Mouse (Mus musculus) spleen, adult 12 weeks (tissue): ENCODE data around the gene Galm.

Source experiments
- DNase-seq: peaks from one replicate; pipeline ENCODE4 v3.0.0; 2022; ENCODE audit warnings: low spot score

The Galm gene

GRCm38 (mm10) chr17:80127331-80128251, at the start of gene Galm:
Gene Galm, plus strand, starts transcription at chr17:80127471.
- no peak for DNase-seq

- DNase-seq, result no peak
Measured at GRCm38 (mm10) chr17:80078726-80079125, 48.5 kb upstream of the Galm start.

- no peak for DNase-seq
Measured at GRCm38 (mm10) chr17:80083223-80083622, 44.0 kb upstream of the Galm start.

- DNase-seq, result no peak
Measured at GRCm38 (mm10) chr17:80084424-80084823, 42.8 kb upstream of the Galm start.

GRCm38 (mm10) chr17:80086591-80086990, 40.7 kb upstream of the Galm start:
- no peak for DNase-seq

- DNase-seq, result no peak
Measured at GRCm38 (mm10) chr17:80088168-80088567, 39.1 kb upstream of the Galm start.

- DNase-seq, result no peak
Measured at GRCm38 (mm10) chr17:80090551-80090950, 36.7 kb upstream of the Galm start.

- no peak for DNase-seq
Measured at GRCm38 (mm10) chr17:80091879-80092549, 35.3 kb upstream of the Galm start.

GRCm38 (mm10) chr17:80095254-80095899, 31.9 kb upstream of the Galm start:
- DNase-seq, result no peak

GRCm38 (mm10) chr17:80096043-80096719, 31.1 kb upstream of the Galm start:
- no peak for DNase-seq

GRCm38 (mm10) chr17:80096720-80097114, 30.6 kb upstream of the Galm start:
- DNase-seq, result no peak

- no peak for DNase-seq
Measured at GRCm38 (mm10) chr17:80097221-80097620, 30.1 kb upstream of the Galm start.

GRCm38 (mm10) chr17:80099823-80100222, 27.4 kb upstream of the Galm start:
- DNase-seq, result no peak

- DNase-seq, result no peak
Measured at GRCm38 (mm10) chr17:80105348-80105978, 21.8 kb upstream of the Galm start.

GRCm38 (mm10) chr17:80112665-80113305, 14.5 kb upstream of the Galm start:
- DNase-seq, result no peak

- DNase-seq, result no peak
Measured at GRCm38 (mm10) chr17:80113468-80113867, 13.8 kb upstream of the Galm start.

GRCm38 (mm10) chr17:80120396-80120795, 6.9 kb upstream of the Galm start:
- no peak for DNase-seq

- no peak for DNase-seq
Measured at GRCm38 (mm10) chr17:80121833-80122232, 5.4 kb upstream of the Galm start.

- no peak for DNase-seq
Measured at GRCm38 (mm10) chr17:80124985-80125750, 2.1 kb upstream of the Galm start.

GRCm38 (mm10) chr17:80126166-80126565, 1.1 kb upstream of the Galm start:
- no peak for DNase-seq
